Mouse (Mus musculus) Muller cell, postnatal 12 days (primary cell): Measurements from ENCODE around the gene Gm49450.
"Not testable (repeated sequence)": the region's sequence is repeated elsewhere in the genome, so short reads cannot be mapped to it uniquely, and the experiment has no call there.

Source experiments
- DNase-seq: peaks from one replicate; pipeline ENCODE4 v3.0.0-alpha.2; 2015; ENCODE audit errors: inconsistent ontology term

Gm49450 gene

DNA sequence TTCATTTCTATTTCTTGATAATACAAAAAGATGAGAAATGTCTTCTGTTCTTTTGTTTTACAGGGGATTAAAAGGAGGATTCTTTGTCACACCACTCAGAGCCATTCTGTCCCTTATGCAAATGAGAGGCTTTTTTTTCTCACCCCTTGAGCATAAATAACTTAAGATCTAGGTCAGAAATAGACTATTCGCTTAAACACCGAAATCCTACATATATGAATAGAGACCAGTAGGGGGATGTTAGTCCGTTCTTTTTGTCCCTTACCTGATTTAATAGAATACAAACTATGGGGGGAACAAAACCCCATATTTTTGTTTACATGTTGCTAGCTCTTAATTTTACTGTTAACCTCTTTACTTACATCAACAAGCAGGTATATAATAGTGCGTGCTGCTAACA is 2.6 kb upstream of the Gm49450 start:
- no peak for DNase-seq

DNA sequence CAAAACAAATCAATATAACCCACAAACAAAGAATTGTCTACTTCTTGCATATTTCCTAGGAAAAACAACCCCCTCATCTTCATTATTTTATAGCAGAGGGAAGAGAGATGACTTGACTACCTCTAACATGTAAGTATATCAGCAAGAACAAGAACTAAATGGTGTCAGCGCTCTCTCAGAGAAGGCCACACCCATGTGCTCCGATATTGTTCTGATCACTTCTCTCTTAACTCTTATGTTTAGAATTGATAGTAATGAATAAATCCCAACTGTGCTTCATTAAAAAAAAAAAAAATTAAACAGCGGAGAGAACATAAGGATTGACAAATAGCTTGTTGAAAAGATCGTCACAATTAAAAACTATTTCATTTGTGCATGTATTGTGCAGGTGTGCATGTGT is 2.0 kb upstream of the Gm49450 start:
- no peak for DNase-seq

DNA sequence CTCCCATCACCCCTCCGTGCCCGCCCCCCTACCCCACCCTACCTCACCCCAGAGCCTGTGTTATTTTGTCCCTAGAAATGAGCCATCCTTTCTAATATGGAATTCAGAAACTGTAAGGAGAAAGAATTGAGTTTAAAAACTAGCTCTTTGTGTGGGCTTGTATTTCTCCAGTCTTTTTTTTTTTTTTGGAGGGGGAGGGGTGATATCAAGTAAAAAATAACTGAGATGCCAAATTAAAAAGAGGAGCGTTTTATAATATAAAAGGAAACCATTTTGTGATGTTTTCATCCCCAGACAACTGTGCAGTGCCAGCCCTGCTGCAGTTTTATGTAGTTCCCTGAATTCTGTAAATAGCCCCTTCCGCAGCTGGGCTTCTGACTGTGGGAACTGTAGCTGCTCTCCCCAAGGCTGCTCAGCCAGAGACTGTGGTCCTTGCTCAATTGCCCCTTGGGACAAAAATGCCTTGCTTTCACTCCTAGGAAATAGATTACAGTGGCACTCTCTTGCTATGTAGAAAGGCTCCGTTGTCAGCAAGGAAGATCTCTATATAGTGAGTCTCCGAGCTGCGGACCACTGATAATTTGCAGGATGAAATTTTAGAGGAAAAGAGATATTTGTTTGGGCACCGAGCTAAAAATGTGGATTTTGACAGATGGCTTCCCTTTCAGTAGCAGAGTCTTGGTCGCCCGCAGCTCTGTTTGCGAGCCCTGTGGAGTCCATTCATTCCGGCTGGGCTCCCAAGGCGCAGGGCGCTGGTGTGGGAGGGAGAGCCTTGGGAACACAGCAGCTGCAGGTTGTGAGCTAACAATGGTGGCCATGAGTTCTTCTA is 1.3 kb upstream of the Gm49450 start:
- peak; percentile 66 for DNase-seq

DNA sequence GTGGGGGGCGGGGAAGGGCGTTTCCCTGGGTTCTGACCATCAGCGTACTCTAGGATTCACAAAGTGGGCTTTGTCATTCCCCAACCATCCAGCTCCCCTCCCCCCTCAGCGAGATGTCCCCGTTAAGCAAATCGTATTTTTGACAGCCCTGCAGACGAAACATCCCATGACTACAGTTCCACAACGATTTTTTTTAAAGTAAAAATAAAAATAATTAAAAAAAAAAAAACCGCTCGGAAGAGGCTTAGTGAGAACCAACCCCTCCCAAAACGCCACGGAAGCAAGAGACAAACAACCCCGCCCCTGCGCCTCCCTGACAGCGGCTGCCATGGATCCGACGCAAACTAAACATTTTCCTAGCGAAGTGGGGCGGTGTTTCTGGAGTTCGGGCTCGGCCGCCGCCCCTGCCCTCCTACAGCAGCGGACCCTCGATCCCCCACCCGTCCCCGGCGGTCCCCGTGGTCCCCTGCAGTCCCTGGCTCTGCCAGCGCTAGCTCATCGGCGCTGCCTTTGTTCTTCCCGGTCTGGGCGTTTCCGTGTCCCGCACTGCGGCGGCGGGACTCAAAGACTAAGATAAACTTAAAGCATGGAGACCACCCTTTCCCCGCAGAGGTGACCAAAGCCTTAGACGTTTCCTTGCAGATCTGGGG is 475 bp downstream of the Gm49450 start:
- DNase-seq = peak; percentile 84

DNA sequence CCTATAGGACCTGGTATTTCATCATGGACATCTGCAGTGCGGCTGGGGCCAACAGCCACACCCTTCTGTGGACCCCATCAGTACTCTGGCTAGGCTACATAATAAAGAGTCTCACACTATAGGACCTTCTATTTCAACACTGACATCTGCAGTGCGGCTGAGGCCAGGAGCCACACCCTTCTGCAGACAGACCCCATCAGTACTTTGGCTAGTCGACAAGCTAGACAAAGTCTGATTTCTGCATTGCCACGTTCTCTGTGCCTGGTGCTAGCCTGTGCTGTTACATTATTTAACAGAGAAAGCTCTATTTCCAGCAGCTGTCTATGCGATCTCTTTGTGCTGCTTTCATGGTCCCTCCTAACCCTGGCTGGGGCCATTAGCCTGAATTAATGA is 1.3 kb downstream of the Gm49450 start:
- no peak for DNase-seq

DNA sequence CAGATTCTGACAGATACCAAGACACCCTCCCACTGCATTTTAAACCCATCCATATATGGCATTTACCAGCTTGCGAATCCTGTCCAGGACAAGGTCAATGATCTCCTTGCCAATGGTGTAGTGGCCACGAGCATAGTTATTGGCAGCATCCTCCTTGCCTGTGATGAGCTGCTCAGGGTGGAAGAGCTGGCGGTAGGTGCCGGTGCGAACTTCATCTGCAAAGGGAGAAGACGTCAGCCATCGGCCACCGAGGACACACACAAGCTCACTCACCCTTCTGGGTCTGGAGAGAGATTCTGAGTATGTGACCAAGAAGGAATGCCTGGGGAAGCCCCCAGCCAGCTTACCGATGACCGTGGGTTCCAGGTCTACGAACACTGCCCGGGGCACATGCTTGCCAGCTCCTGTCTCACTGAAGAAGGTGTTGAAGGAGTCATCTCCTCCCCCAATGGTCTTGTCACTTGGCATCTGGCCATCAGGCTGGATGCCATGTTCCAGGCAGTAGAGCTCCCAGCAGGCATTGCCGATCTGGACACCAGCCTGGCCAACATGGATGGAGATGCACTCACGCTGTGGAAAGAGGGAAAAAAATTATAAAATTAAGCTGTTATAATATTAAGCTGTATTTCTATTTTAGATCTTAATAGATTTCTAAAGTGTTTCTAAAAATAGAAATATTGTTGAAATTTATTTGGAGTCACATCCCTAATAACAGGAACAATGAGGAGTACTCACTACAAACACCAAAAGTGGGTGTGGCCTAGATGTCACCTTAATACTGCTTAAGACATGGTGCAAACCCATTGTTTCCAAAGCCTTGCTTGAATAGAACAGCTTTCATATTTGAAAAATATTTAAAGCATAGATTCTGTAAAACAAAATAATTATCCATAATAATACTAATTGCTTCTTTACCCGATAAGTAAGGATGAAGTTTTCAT is 2.0 kb downstream of the Gm49450 start:
- DNase-seq = not testable (repeated sequence)

DNA sequence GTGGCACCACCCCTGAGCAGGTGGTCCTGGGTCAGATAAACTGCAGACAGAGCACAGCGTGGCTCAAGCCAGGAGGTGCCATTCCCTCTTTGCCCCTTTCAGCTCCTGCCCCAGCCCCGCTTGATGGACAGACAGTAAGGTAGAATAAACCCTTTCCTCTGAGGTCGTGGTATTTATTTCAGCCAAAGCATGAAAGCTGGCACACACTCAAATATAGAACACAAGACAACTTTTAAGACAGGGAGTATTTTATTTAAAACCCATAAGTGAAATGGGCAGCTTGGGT is 3.8 kb downstream of the Gm49450 start:
- DNase-seq = no peak

DNA sequence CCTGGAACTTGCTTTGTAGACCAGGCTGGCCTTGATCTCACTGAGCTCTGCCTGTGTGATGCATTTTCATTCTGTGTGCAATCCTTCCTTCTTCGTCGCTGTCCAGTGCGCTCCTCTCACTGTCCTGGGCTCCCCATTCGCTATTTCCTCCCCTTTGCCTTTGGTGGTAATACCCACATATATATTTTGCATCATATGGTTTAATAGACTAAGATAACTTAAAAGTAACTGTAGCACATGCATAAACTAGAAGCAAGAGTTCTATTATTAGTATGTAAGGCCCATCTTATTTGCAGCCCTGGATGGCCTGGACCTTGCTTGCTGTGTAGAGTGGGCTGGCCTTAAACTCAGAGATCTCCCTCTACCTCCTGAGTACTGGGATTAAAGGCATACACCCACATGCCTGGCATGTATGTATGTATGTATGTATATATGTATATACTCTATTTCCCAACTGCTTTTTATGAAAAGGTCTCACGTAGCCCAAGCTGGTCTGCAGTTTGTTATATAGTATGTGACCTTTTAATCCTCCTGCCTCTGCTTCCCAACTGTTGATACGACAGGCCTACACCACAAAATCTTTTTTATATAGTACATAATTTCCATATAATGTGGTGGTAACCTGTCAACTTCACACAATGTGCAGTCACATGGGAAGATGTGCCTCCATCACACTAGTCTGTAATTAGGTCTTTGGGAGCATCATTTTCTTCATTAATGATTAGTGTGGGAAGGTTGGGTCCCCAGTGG is 4.3 kb downstream of the Gm49450 start:
- no peak for DNase-seq

DNA sequence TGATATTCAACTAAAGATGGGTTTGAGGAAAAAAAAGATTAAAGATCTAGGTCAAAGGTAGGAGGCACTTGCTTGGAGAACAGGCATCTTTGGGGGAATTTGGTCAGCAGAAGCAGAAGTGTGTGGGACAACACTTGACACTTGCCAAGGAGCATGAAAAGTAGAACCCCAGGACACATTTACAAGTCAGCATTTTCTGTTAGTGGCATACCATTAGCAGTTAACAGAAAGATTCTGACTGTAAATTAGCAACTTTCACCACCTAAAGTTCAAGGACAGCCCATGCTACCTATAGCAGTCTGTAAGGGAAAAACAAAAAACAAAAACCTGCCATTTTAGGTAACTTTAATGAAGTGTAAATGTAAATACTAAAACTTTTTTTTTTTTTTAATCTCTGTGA is 5.0 kb downstream of the Gm49450 start:
- peak; percentile 50 for DNase-seq

DNA sequence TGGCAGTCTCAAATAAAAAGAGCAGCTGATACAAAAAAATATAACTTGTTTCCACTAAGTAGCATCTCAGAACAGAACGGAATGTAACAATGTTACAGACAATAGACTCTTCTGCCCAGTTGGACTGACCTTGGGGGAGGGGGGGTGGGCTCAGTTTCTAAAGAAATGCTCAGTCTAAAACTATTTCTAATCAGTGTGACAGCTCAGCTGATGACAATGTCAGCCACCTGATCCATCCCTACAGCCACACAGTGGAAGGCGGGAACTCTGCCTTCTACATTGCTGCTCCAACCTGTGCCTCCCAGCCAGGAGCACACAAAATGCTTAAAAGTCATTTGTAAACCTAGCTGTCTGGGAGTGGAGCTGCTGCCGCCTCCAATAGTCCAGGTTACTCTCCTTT is 5.5 kb downstream of the Gm49450 start:
- peak; percentile 74 for DNase-seq

DNA sequence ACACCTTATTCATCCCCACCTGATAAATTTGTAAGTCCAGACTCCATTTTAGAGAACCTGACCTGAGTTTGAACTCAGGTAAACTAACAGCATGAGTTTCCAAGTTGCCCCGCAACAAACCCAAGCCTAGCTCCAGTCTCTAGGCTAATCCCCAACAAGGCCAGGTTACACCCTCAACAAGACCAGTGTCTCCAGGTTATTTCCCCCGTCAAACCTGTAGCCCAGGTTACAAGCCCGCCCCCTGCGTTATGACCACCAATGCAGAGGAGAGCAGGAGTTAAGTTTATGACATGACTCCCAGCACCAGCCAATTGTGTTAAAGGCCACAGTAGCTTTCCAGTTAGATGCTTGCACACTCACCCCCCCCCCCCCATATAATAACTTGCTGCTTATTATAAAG is 10.2 kb downstream of the Gm49450 start:
- no peak for DNase-seq

DNA sequence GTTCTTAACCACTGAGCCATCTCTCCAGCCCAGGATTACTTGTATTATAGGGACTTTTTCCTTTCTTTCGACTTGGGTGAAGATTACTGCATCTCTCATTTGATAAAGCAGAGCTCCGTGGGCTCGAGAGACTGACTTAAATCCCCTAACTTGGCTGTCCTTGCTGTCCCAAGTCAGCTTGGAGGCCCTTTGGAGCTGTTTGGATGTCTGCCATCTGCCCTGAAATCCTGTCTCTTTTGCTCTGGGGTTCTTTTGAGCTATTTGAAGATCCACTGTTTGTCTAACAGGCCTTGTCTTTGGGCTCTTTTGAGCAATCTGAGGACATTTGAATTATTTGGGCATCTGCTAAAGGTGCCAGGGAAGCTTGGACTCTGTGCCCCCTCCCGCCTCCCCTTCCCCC is 11.3 kb downstream of the Gm49450 start:
- DNase-seq = no peak

DNA sequence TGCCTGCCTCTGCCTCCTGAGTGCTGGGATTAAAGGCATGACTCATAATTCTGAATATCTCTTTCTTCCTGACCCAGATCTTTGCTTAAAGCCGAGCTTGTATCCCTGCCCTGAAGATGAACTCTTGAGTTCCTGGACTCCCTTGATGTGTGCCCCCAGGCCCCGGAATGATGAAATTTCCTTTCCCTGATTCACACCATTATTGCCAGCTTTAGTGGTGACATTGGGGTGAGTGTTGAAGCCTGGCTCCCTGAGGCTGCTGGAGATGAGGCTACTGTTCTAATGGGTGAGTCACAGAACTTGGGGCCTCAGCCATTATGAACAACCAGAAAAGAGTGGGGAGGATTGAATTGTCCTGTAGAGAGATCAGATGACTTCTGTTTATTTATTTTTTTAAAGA is 11.8 kb downstream of the Gm49450 start:
- DNase-seq = peak; percentile 96

DNA sequence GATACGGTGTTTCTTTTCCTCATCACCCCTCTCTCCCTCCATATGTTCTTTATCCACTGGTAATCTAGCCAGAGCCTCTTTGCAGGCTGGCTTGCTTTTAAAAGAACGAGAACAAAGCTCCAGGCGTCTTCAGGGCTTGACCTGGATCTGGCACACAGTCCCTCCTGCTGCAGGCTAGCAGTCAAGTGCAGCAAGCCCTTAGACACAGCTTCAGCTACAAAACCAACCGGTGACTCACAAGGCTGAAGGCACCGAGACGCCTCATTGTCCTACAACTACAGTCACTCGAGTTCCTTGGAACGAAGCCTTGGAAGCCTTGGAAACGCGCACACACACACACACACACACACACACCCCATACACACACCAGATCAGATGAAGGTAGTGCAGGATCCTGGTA is 12.5 kb downstream of the Gm49450 start:
- peak; percentile 55 for DNase-seq

DNA sequence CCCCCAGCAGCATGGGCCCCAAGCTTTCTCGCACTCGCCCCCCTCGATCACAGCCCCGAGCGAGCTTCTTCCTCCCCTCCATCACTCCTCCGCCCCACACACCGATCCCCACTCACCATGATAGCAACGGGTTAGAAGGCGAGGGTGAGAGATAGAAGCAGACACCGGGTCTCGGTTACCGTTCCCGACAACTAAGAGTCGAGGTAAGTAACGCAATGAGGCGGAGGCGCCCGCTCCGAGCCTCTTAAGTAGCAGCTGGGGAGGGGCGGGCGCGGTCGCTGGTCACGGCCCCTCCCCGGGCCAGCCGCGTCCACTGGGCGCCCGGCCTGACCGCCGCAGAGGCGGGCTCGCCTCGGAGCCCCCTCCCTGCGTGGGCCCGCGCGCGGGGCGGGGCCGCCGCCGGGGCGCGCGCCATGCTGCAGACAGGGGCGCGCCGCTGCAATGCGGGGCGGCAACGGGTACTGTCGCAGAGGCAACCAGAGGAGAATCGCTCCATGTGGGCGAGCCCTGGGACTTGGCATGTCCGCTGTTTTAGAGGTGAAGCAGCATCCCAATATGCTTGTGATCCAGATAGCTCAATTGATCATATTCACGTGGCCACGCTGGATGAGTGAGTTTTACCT is 19.0 kb downstream of the Gm49450 start, which contains the start of gene Tuba1b:
Gene Tuba1b (minus strand): TSS at position 349 of the 623 bp plus-strand sequence.
- peak; percentile 97 for DNase-seq

DNA sequence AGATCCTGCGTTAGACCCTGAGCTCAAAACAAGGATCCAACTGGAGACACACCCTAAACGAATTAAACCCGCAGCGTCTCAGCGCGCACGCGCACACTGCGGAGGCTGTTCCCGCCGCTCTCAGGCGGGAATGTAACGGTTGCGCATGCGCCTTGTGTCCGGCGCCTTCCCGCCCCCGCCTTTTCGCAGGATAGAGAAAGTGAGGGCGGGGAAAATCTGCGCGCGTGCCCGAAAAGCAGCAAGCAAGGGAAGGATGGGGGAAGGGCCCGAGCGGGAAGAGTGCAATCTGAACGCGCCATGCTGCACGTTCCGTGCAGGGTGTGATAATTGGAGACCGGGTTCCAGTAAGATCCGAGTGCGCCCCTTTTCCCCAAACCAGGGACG is 19.5 kb downstream of the Gm49450 start:
- DNase-seq = peak; percentile 96

DNA sequence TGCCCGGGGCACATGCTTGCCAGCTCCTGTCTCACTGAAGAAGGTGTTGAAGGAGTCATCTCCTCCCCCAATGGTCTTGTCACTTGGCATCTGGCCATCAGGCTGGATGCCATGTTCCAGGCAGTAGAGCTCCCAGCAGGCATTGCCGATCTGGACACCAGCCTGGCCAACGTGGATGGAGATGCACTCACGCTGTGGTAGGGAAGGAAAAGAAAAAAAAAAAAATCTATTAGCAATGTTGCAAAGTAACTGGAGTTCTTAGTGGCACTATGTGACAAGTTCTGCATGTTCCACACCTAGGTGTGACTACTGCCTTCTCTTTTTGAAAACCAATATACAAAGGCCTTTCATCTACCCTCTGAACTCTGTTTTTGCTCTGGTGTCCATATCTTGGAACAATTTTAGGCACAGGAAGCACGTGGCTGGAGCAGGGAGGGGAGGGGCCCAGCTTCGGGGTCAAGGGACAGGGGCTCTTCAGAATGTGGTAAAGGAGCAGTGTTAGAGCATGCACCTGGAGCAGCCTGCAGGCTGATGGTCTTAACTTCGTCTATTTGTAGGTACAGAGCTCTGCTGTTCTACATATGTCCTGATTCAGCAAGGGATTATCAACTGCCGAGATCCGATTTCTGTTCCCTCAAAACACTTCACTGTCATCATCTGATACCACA is 20.2 kb downstream of the Gm49450 start:
- peak; percentile 45 for DNase-seq

DNA sequence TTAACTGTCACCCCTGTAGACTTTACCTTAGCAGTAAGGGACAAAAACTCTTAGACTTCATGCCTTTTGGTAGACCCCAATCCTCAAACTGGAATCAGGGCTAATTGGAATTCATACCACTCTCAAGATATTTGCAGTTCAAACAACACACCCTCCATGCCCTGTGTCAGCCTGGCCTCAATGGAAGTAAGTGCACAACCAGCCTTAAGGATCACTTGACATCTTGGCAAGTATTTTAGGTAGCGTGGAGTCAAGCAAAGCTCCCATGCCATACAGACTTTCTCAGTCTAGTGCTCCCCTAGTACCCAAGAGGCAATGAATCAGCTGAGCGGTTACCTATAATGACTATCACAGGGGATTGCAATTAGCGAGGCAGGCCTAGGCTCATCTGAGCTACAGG is 22.4 kb downstream of the Gm49450 start:
- DNase-seq = no peak

DNA sequence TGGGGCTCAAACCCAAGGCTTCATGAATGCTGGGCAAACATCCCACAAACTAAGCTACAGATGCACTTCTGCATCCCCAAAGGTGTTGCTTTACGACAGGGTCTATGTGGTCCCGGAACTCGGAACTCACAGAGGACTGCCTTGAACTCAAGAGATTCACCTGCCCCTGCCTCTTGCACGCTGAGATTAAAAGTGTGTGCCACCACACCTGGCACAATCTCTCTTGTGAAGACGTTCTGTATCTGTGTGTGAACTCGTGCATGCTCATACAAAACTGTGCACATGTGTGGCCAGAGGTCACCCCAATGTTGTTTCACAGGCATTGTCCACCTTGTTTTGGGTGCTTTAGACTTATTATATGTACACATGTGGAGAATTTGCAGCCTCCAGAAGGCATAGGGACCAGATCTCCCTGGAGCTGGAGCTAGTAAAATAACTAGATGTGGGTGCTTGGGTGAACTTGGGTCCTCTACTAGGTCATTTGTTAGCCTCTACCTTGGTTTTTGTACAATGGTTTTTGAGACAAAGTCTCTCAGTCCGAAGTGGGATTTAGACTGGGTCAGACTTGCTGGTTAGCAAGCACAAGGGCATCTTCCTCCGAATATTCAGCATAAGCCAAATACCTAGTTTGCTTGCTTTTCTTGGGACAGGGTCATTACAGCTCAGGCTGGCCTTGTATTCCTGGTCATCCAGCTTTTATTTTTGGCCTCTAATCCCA is 23.2 kb downstream of the Gm49450 start:
- no peak for DNase-seq

DNA sequence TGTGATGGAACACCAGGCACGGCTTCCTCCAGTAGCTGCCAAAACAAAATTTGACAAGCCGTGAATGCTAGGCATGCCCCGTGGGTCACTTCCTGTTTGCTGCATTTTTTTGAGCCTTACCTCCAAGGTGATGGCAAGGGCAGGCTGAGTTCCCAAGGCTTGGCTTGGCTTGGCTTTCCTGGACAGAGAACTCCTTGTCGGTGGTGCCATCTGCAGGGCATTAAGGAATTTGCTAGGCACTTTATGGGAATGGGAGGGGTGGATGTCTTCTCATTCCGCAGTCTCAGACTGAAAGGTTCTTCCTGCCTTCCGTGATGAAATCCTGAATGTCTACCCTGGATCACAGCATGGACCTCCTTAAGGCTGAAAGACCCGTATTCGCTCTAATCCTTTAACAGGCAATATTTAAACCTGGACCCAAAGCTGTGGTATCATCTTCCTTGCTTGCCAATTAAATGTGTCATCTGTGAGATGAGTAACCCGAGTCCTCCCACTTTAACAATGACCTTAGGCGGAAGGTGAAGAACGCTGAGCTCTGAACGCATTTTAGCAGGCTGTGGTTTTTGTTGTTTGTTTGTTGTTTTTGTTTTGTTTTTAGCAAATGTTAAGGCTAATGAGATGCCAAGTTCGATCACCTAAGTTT is 24.6 kb downstream of the Gm49450 start:
- peak; percentile 85 for DNase-seq
